Mouse (Mus musculus) activated CD4-positive, CD25-positive, alpha-beta regulatory T cell, adult 4 months (primary cell): ENCODE measurements around the gene Mybpc2. TPM values are rescaled to one million over a fixed set of nuclear protein-coding genes. Genes with fewer than 3 reads are reported as not detected.

ENCODE experiments used
- ATAC-seq: one replicate; pipeline ENCODE4 v1.8.0; 2017
- polyA plus RNA-seq, 2 experiments: library from polyadenylated mRNA; unstranded; fragments of 100-300 nt; shearing (Covaris generic); gene quantifications; one replicate each; pipeline ENCODE4 v1.2.1; 2017

The Mybpc2 gene
- polyA plus RNA-seq, 2 experiments from 2014 or later, result not detected

- no peak for ATAC-seq
Measured at GRCm38 (mm10) chr7:44462218-44463055, 62.0 kb downstream of the Mybpc2 start.

- no peak for ATAC-seq
Measured at GRCm38 (mm10) chr7:44461503-44462217, 62.8 kb downstream of the Mybpc2 start.

GRCm38 (mm10) chr7:44460767-44461502 lies 63.5 kb downstream of the Mybpc2 start:
- no peak for ATAC-seq

- ATAC-seq, result no peak
Measured at GRCm38 (mm10) chr7:44460067-44460466, 64.4 kb downstream of the Mybpc2 start.

- no peak for ATAC-seq
Measured at GRCm38 (mm10) chr7:44456302-44456701, 68.2 kb downstream of the Mybpc2 start.

- no peak for ATAC-seq
Measured at GRCm38 (mm10) chr7:44453256-44453655, 71.2 kb downstream of the Mybpc2 start.

Other genes with a start within 250 kb of the Mybpc2 start
- gene Clec11a, start 217.8 kb downstream of the Mybpc2 start, polyA plus RNA-seq, result under 1 TPM; 0.51 to 0.73 TPM
- not detected for gene Shank1, start 214.4 kb downstream of the Mybpc2 start, polyA plus RNA-seq
- gene Syt3, start 140.6 kb downstream of the Mybpc2 start, polyA plus RNA-seq, result not detected
- gene 1700008O03Rik, start 138.8 kb downstream of the Mybpc2 start, polyA plus RNA-seq, result under 1 TPM; 0.59 to 0.66 TPM
- gene Lrrc4b, start 95.6 kb downstream of the Mybpc2 start, polyA plus RNA-seq, result not detected
- not detected for gene Aspdh, start 59.3 kb downstream of the Mybpc2 start, polyA plus RNA-seq
- gene Josd2, start 56.7 kb downstream of the Mybpc2 start, polyA plus RNA-seq, result 10 to 100 TPM; 39.9 to 67.9 TPM
- gene Emc10, start 28.1 kb downstream of the Mybpc2 start, polyA plus RNA-seq, result 10 to 100 TPM; 23.7 to 25.6 TPM
- 1 to 10 TPM; 3.3 to 4.0 TPM for gene Fam71e1, start 28.1 kb downstream of the Mybpc2 start, polyA plus RNA-seq
- 1 to 10 TPM in 1 of 2 experiments, not detected in 1; 2.6 TPM for gene Spib, start 7.4 kb upstream of the Mybpc2 start, polyA plus RNA-seq
- 10 to 100 TPM; 19.2 to 27.6 TPM for gene Pold1, start 24.2 kb upstream of the Mybpc2 start, polyA plus RNA-seq
- gene Nr1h2, start 29.3 kb upstream of the Mybpc2 start, polyA plus RNA-seq, result 10 to 100 TPM; 38.0 to 61.3 TPM
- gene Napsa, start 47.7 kb upstream of the Mybpc2 start, polyA plus RNA-seq, result 1 to 10 TPM in 1 of 2 experiments, under 1 TPM in 1; 0.38 to 2.8 TPM
- gene Kcnc3, start 66.0 kb upstream of the Mybpc2 start, polyA plus RNA-seq, result not detected
- under 1 TPM in 1 of 2 experiments, not detected in 1; 0.38 TPM for gene Myh14, start 146.2 kb upstream of the Mybpc2 start, polyA plus RNA-seq
- not detected for gene Izumo2, start 184.1 kb upstream of the Mybpc2 start, polyA plus RNA-seq
- 10 to 100 TPM; 60.2 to 68.7 TPM for gene Vrk3, start 223.8 kb upstream of the Mybpc2 start, polyA plus RNA-seq
- gene Zfp473, start 226.4 kb upstream of the Mybpc2 start, polyA plus RNA-seq, result under 1 TPM; 0.33 to 0.60 TPM